Mouse (Mus musculus) CH12.LX (cell line): ENCODE measurements around the gene Zfhx3. TPM values are rescaled to one million over a fixed set of nuclear protein-coding genes. Genes with fewer than 3 reads are reported as not detected.

Experiments
- DNase-seq: peaks from one replicate; pipeline ENCODE4 v3.0.0-alpha.2; 2013; ENCODE audit errors: extremely low read depth
- H3K27ac ChIP-seq: 2 replicates; pipeline ENCODE4 v1.5.1; 2012; ENCODE audit warnings: low read depth, mild to moderate bottlenecking, control low read depth, moderate library complexity; ENCODE audit not compliant: insufficient read depth
- H3K27me3 ChIP-seq: replicated peaks from 2 replicates; pipeline ENCODE3; 2012; ENCODE audit warnings: inconsistent platforms
- H3K36me3 ChIP-seq, 2 experiments: replicated peaks in 1 of 2; 2 replicates each; pipeline versions ENCODE3 to v1.6.1; 2012; ENCODE audit warnings: inconsistent platforms in 1 of 2, low read length in 1 of 2, mild to moderate bottlenecking in 1 of 2, mixed read lengths in 1 of 2, moderate library complexity in 1 of 2; ENCODE audit not compliant: control insufficient read depth in 1 of 2, insufficient read depth in 1 of 2
- H3K4me1 ChIP-seq, 2 experiments: 2 replicates each; pipeline ENCODE4 v1.6.1; 2012; ENCODE audit warnings: inconsistent platforms in 1 of 2, moderate library complexity in 1 of 2; ENCODE audit not compliant: insufficient read depth in 2 of 2, control insufficient read depth in 1 of 2
- H3K4me2 ChIP-seq: 2 replicates; pipeline ENCODE4 v1.6.1; 2012; ENCODE audit warnings: low read depth, mild to moderate bottlenecking, control low read depth; ENCODE audit not compliant: poor library complexity, insufficient read depth, severe bottlenecking
- H3K4me3 ChIP-seq, 3 experiments: fragments of 150-350 bp in 1 of 3; sonication (generic) in 1 of 3; replicated peaks in 1 of 3; 2 replicates each; pipeline versions ENCODE3 to v1.5.1; 2011 to 2012; ENCODE audit warnings: low read depth in 2 of 3, low read length in 2 of 3, mild to moderate bottlenecking in 2 of 3, moderate library complexity in 2 of 3, control low read depth in 1 of 3, improper control_type of control experiment in 1 of 3, inconsistent platforms in 1 of 3, mixed read lengths in 1 of 3; ENCODE audit not compliant: poor library complexity in 1 of 3
- H3K79me2 ChIP-seq: replicated peaks from 2 replicates; pipeline ENCODE4 v1.6.1; 2012; ENCODE audit warnings: mild to moderate bottlenecking, moderate library complexity; ENCODE audit not compliant: control insufficient read depth, poor library complexity, insufficient read depth, severe bottlenecking; ENCODE audit errors: extremely low read depth
- H3K9ac ChIP-seq: 2 replicates; pipeline ENCODE4 v1.6.1; 2012; ENCODE audit warnings: low read depth, mild to moderate bottlenecking, control low read depth, moderate library complexity; ENCODE audit not compliant: insufficient read depth
- H3K9me3 ChIP-seq: replicated peaks from 2 replicates; pipeline ENCODE3; 2012; ENCODE audit warnings: low read length, inconsistent platforms, mixed read lengths
- BHLHE40 ChIP-seq: IDR thresholded peaks from 2 replicates; pipeline ENCODE4 v1.6.1; 2011; ENCODE audit warnings: mild to moderate bottlenecking, low read depth, low read length, improper control_type of control experiment
- CHD1 ChIP-seq: IDR thresholded peaks from 2 replicates; pipeline ENCODE4 v1.6.1; 2012; ENCODE audit warnings: low read depth, low read length, improper control_type of control experiment, inconsistent platforms
- CHD2 ChIP-seq: IDR thresholded peaks from 2 replicates; pipeline ENCODE4 v1.6.1; 2011; ENCODE audit warnings: low read length, improper control_type of control experiment
- CTCF ChIP-seq, 2 experiments: IDR thresholded peaks in 1 of 2; conservative IDR thresholded peaks in 1 of 2; 2 replicates each; pipeline ENCODE4 v1.5.1; 2011 to 2012; ENCODE audit warnings: low read depth in 2 of 2, low read length in 2 of 2, improper control_type of control experiment in 1 of 2, inconsistent platforms in 1 of 2, mild to moderate bottlenecking in 1 of 2, moderate library complexity in 1 of 2
- E2F4 ChIP-seq: IDR thresholded peaks from 2 replicates; pipeline ENCODE4 v1.6.1; 2011; ENCODE audit warnings: low read depth, low read length, improper control_type of control experiment; ENCODE audit not compliant: insufficient replicate concordance
- EP300 ChIP-seq: IDR thresholded peaks from 2 replicates; pipeline ENCODE4 v1.6.1; 2011; ENCODE audit warnings: low read length, improper control_type of control experiment
- GABPA ChIP-seq: IDR thresholded peaks from 2 replicates; pipeline ENCODE4 v1.6.1; 2012; ENCODE audit warnings: low read depth, low read length, improper control_type of control experiment, inconsistent platforms; ENCODE audit not compliant: insufficient replicate concordance
- HCFC1 ChIP-seq: IDR thresholded peaks from 2 replicates; pipeline ENCODE4 v1.6.1; 2012; ENCODE audit warnings: low read depth, mild to moderate bottlenecking, inconsistent platforms, low read length, improper control_type of control experiment
- IRF4 ChIP-seq: IDR thresholded peaks from 2 replicates; pipeline ENCODE4 v1.6.1; 2014; ENCODE audit warnings: low read depth, mild to moderate bottlenecking, inconsistent platforms, low read length, improper control_type of control experiment
- JUN ChIP-seq: IDR thresholded peaks from 2 replicates; pipeline ENCODE4 v1.6.1; 2011; ENCODE audit warnings: low read depth, mild to moderate bottlenecking, low read length, improper control_type of control experiment, moderate library complexity; ENCODE audit not compliant: insufficient read depth
- JUND ChIP-seq: conservative IDR thresholded peaks from 2 replicates; pipeline ENCODE4 v1.6.1; 2011; ENCODE audit warnings: low read depth, low read length, improper control_type of control experiment
- KAT2A ChIP-seq: IDR thresholded peaks from 2 replicates; pipeline ENCODE4 v1.6.1; 2012; ENCODE audit warnings: low read length, improper control_type of control experiment, inconsistent platforms; ENCODE audit not compliant: insufficient replicate concordance
- MAFK ChIP-seq: IDR thresholded peaks from 2 replicates; pipeline ENCODE4 v1.6.1; 2011; ENCODE audit warnings: low read length, improper control_type of control experiment; ENCODE audit not compliant: insufficient replicate concordance
- MAZ ChIP-seq: IDR thresholded peaks from 2 replicates; pipeline ENCODE4 v1.6.1; 2012; ENCODE audit warnings: low read depth, mild to moderate bottlenecking, inconsistent platforms, low read length, improper control_type of control experiment, moderate library complexity
- MXI1 ChIP-seq: IDR thresholded peaks from 2 replicates; pipeline ENCODE4 v1.6.1; 2011; ENCODE audit warnings: mild to moderate bottlenecking, low read depth, low read length, improper control_type of control experiment
- MYC ChIP-seq: IDR thresholded peaks from 2 replicates; pipeline ENCODE4 v1.6.1; 2011; ENCODE audit warnings: low read depth, mild to moderate bottlenecking, improper control_type of control experiment, low read length
- NELFE ChIP-seq: IDR thresholded peaks from 2 replicates; pipeline ENCODE4 v1.6.1; 2011; ENCODE audit warnings: low read depth, low read length, improper control_type of control experiment
- PAX5 ChIP-seq: IDR thresholded peaks from 2 replicates; pipeline ENCODE4 v1.6.1; 2012; ENCODE audit warnings: low read length, inconsistent platforms, mixed read lengths
- RCOR1 ChIP-seq: conservative IDR thresholded peaks from 2 replicates; pipeline ENCODE4 v1.6.1; 2012; ENCODE audit warnings: low read depth, mild to moderate bottlenecking, inconsistent platforms, low read length, improper control_type of control experiment
- SIN3A ChIP-seq: IDR thresholded peaks from 2 replicates; pipeline ENCODE4 v1.6.1; 2012; ENCODE audit warnings: low read length, improper control_type of control experiment, inconsistent platforms
- TBP ChIP-seq: conservative IDR thresholded peaks from 2 replicates; pipeline ENCODE4 v1.6.1; 2011; ENCODE audit warnings: low read depth, low read length, improper control_type of control experiment
- TCF12 ChIP-seq: IDR thresholded peaks from 2 replicates; pipeline ENCODE4 v1.6.1; 2014; ENCODE audit warnings: low read depth, mild to moderate bottlenecking, inconsistent platforms, low read length, improper control_type of control experiment
- UBTF ChIP-seq: IDR thresholded peaks from 2 replicates; pipeline ENCODE4 v1.6.1; 2012; ENCODE audit warnings: low read depth, mild to moderate bottlenecking, inconsistent platforms, low read length, improper control_type of control experiment, moderate library complexity
- USF1 ChIP-seq: IDR thresholded peaks from 2 replicates; pipeline ENCODE4 v1.6.1; 2014; ENCODE audit warnings: low read depth, mild to moderate bottlenecking, inconsistent platforms, low read length, improper control_type of control experiment
- USF2 ChIP-seq: conservative IDR thresholded peaks from 2 replicates; pipeline ENCODE4 v1.6.1; 2011; ENCODE audit warnings: low read depth, low read length, improper control_type of control experiment
- ZKSCAN1 ChIP-seq: IDR thresholded peaks from 2 replicates; pipeline ENCODE4 v1.6.1; 2012; ENCODE audit warnings: low read depth, inconsistent platforms, low read length, improper control_type of control experiment, borderline replicate concordance
- ZMIZ1 ChIP-seq: IDR thresholded peaks from 2 replicates; pipeline ENCODE4 v1.6.1; 2012; ENCODE audit warnings: low read depth, mild to moderate bottlenecking, inconsistent platforms, low read length, improper control_type of control experiment
- ZNF384 ChIP-seq: IDR thresholded peaks from 2 replicates; pipeline ENCODE4 v1.6.1; 2012; ENCODE audit warnings: low read depth, low read length, improper control_type of control experiment, inconsistent platforms
- dilution Hi-C: fragments of 300-500 bp; cut with MboI; formaldehyde crosslinking; loops from 2 replicates; pipeline ENCODE4 v1.14.3; 2020; ENCODE audit warnings: low sequenced_read_pairs; ENCODE audit not compliant: extremely low pct_unique_long_range_greater_than_20kb, extremely low pct_ligation_motif_present
- in situ Hi-C: fragments of 300-500 bp; cut with MboI; formaldehyde crosslinking; loops from 3 replicates; pipeline ENCODE4 v1.14.3; 2019; ENCODE audit warnings: low sequenced_read_pairs, low pct_ligation_motif_present, low pct_unique_long_range_greater_than_20kb, mixed read lengths
- polyA plus RNA-seq: library from polyadenylated mRNA; unstranded; fragments of >175 nt; gene quantifications from 2 replicates; pipeline ENCODE4 v1.2.1, GENCODE M21; 2012; ENCODE audit warnings: low read depth; ENCODE audit not compliant: insufficient read length
- total RNA-seq, 2 experiments: library from RNA; depleted of rRNA; stranded (reverse); fragments of 300-350 nt in 1 of 2; fragments of >200 nt in 1 of 2; gene quantifications; 2 replicates each; pipeline ENCODE4 v1.2.3; 2012 to 2014

The Zfhx3 gene
- total and polyA plus RNA-seq, 3 experiments = 0.05 to 0.76 (median 0.68) TPM

DNA sequence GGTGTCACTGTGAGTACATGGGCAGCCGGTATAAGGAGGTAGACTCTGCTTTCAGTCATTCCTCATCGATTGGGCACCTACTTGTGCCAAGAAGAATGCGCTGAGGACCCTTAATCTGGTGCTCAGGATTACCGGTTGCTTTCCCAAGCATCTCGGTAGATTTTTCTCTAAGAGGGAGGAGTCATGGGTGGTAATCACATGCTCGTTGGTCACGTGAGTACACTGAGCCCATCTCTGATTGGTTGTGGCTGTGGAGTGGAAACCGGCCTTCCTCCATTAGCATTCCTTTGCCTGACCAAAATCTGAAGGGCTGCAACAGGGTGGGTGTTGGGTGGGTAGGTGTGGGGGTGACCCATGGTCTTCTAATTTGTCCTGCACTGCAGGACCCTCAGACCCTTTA lies 421.4 kb downstream of the Zfhx3 start:
- no peaks in the 10 kb centered on the region for H3K79me2 ChIP-seq
- no peak overlapping the region for H3K9ac ChIP-seq
- in situ Hi-C loops = no loop called here
- H3K9me3 ChIP-seq = no peaks in the 10 kb centered on the region
- H3K4me2 ChIP-seq = no peak overlapping the region
- TF ChIP-seq JUND (no peak), TBP (no peak), CHD1 (no peak), MAFK (no peak), USF2 (peak; percentile 40), BHLHE40 (0 out of 2 replicates have a peak, but pooled peaks have one; percentile 22), MAZ (no peak), TCF12 (no peak), UBTF (no peak), E2F4 (no peak), ZMIZ1 (no peak), NELFE (no peak), USF1 (peak; percentile 31), IRF4 (no peak), PAX5 (no peak), SIN3A (no peak)
- dilution Hi-C loops = no loop called here
- no peak overlapping the region for H3K27ac ChIP-seq
- no peaks in the 10 kb centered on the region for H3K4me1 ChIP-seq
- no peak overlapping the region for H3K4me3 ChIP-seq
- no peak for DNase-seq
- H3K36me3 ChIP-seq = no peaks in the 10 kb centered on the region
- no peaks in the 10 kb centered on the region for H3K27me3 ChIP-seq

DNA sequence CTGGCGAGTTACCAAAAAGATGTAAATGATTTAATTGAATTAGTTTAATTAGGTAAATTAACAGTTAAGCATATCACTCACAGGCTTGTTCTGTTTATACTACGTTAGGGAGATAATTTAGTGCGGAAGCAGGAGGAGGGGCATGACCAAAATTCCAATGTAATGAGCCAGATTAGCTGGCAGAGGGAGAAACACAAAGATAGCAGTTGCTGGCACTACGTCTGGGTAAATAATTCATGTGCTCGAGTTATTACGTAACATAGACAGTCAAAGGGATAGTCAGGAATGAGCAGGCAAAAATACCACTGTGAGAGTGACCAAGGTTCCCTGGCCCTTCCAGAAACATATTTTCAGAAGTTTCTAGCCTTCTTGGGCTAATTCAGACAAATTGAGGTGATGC lies 426.6 kb downstream of the Zfhx3 start:
- H3K4me3 ChIP-seq = no peak overlapping the region
- peaks cover 0 to 3% of the 10 kb centered on the region in 2 experiments; a peak in 1 of 4 replicates for H3K4me1 ChIP-seq
- dilution Hi-C loops (no loop called here), in situ Hi-C loops (no loop called here)
- no peak overlapping the region for H3K9ac ChIP-seq
- H3K36me3 ChIP-seq = no peaks in the 10 kb centered on the region
- H3K79me2 ChIP-seq = no peaks in the 10 kb centered on the region
- H3K27ac ChIP-seq = no peak overlapping the region
- TF ChIP-seq TCF12 (no peak), ZMIZ1 (no peak), E2F4 (no peak), SIN3A (no peak), ZKSCAN1 (no peak), GABPA (no peak), CHD1 (no peak), NELFE (no peak), KAT2A (no peak), MXI1 (no peak), USF1 (no peak), EP300 (no peak), HCFC1 (no peak), CHD2 (no peak), JUN (no peak), ZNF384 (no peak), PAX5 (no peak), MYC (no peak), CTCF (conservative IDR thresholded peaks at IDR 0.05 in 1 of 2, IDR thresholded peaks at IDR 0.05 in 1 of 2; ENCODE audit: low read depth in 2 of 2, low read length in 2 of 2) (no peak), RCOR1 (no peak)
- H3K27me3 ChIP-seq = no peaks in the 10 kb centered on the region
- H3K4me2 ChIP-seq = no peak overlapping the region
- DNase-seq = no peak
- H3K9me3 ChIP-seq = no peaks in the 10 kb centered on the region
